Mouse (Mus musculus) erythroblast, embryonic 14.5 days (primary cell): ENCODE measurements around the gene Glcci1. TPM values are rescaled to one million over a fixed set of nuclear protein-coding genes. Genes with fewer than 3 reads are reported as not detected.
A peak's percentile ranks its signal among the peaks of the same experiment; 100 is the strongest.

Experiments used
- H3K27me3 ChIP-seq: 2 replicates; pipeline ENCODE4 v1.6.1; 2012; ENCODE audit warnings: inconsistent platforms; ENCODE audit not compliant: control insufficient read depth
- H3K36me3 ChIP-seq: 2 replicates; pipeline ENCODE4 v1.6.1; 2012; ENCODE audit warnings: mild to moderate bottlenecking, inconsistent platforms; ENCODE audit not compliant: control insufficient read depth
- H3K4me1 ChIP-seq: 2 replicates; pipeline ENCODE4 v1.6.1; 2012; ENCODE audit warnings: inconsistent platforms; ENCODE audit not compliant: control insufficient read depth
- H3K4me3 ChIP-seq: replicated peaks from 2 replicates; pipeline ENCODE3; 2012; ENCODE audit warnings: moderate library complexity, mild to moderate bottlenecking, inconsistent platforms
- H3K9me3 ChIP-seq: 2 replicates; pipeline ENCODE4 v1.6.1; 2012; ENCODE audit warnings: low read length, inconsistent platforms, mixed read lengths; ENCODE audit not compliant: control insufficient read depth
- GATA1 ChIP-seq: IDR thresholded peaks from 2 replicates; pipeline ENCODE4 v1.6.1; 2012; ENCODE audit warnings: low read length, inconsistent platforms, mixed read lengths
- TAL1 ChIP-seq: IDR thresholded peaks from 3 replicates; pipeline ENCODE4 v1.6.1; 2012; ENCODE audit warnings: low read length, inconsistent platforms, mixed read lengths
- polyA plus RNA-seq: library from polyadenylated mRNA; stranded (reverse); fragments of >175 nt; gene quantifications from 2 replicates; pipeline ENCODE4 v1.2.3, GENCODE M21; 2012

Gene Glcci1
- polyA plus RNA-seq = 0.26 and 0.29 TPM in 2 replicates

DNA sequence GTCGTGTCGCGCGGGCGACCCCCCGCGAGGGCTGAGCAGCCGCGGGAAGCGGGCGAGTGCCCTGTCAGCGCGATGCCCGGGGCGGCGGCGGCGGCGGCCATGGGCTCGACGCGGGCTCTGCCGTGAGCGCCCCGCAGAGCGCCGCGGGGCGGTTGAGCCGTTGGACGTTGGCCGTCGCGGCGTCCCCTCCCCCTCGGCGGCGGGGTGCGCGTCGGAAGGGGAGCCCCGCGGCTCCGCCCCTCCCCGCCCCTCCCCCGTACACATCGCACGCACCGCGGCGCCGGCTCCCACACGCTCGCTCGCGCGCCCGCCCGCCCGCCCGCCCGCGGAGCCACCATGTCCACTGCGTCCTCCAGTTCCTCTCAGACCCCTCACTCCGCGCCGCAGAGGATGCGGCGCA lies at the start of gene Glcci1:
Gene Glcci1, plus strand, starts transcription at position 50 of the 400 bp plus-strand sequence.
- peak within 1 kb of the TSS; percentile 93 for H3K4me3 ChIP-seq
- H3K9me3 ChIP-seq = no peaks in the 10 kb centered on the region
- peaks cover 45% of the 10 kb centered on the region for H3K4me1 ChIP-seq
- TF ChIP-seq GATA1 (no peak), TAL1 (no peak)
- peaks cover 17% of the 10 kb centered on the region for H3K36me3 ChIP-seq
- peaks cover 29% of the 10 kb centered on the region for H3K27me3 ChIP-seq

DNA sequence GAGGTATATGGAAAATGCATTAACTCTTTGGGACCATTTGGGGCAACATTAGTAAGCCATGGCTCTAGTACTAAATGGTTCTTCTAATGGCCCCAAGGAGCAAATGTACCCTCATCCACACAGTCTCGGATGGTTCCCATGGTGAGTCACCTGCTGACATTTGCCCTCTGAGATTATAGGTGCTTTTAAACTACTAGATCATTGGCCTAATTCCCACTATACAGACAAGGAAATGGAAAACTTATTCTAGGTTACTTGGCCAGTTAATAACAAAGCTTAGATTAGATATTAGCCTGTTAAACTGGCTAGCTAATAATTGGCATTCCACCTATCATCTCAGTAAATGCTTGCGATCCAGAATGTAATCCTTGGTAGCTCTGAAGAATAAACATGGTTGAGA lies 47.0 kb upstream of the Glcci1 start:
- Histone ChIP-seq H3K4me3 (no peak overlapping the region), H3K9me3 (no peaks in the 10 kb centered on the region), H3K27me3 (peaks cover 3% of the 10 kb centered on the region), H3K36me3 (no peaks in the 10 kb centered on the region), H3K4me1 (no peaks in the 10 kb centered on the region)
- no peak for TF ChIP-seq GATA1
- no peak for TF ChIP-seq TAL1

DNA sequence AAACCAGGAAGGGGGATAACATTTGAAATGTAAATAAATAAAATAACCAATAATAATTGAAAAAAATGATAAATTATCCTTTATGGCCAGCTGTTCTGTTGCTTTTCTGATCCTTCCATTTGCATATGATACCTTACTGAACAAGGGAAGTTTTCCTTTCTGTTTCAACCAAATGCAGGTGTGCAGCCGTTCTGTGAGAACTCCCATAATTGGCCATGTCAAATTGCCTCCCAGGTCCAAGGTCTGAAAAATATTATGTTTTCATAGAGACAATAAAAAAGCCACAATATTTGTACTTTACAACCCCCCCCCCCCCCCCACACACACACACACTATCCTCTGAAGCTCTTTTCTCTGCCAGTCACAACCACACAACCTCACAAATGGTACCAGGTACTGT lies 44.0 kb upstream of the Glcci1 start:
- Histone ChIP-seq H3K4me1 (no peaks in the 10 kb centered on the region), H3K4me3 (no peak overlapping the region), H3K36me3 (no peaks in the 10 kb centered on the region), H3K9me3 (no peaks in the 10 kb centered on the region), H3K27me3 (peaks cover 5% of the 10 kb centered on the region)
- TF ChIP-seq GATA1 (no peak), TAL1 (no peak)

DNA sequence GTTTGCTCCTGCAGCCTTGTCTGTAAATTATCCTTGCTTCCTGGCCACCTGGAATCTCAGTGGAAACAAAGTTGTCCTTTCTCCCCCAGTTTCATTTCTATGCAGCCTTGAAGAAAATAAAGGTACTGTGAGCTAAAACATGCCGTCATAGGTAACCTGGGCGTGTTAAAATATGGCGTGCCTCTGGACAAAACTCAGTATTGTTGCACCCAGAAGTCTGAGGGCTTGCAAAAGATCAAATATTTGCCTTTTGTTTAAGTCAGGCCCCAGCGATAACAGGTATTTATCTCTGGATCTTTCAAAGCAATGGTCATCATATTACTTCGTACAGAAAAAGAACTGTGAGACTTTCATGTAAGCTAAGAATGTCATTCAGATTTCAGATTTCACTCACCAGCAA lies 43.4 kb upstream of the Glcci1 start:
- H3K4me3 ChIP-seq = no peak overlapping the region
- H3K4me1 ChIP-seq = no peaks in the 10 kb centered on the region
- TF ChIP-seq GATA1 (no peak), TAL1 (no peak)
- no peaks in the 10 kb centered on the region for H3K9me3 ChIP-seq
- H3K27me3 ChIP-seq = peaks cover 5% of the 10 kb centered on the region
- H3K36me3 ChIP-seq = no peaks in the 10 kb centered on the region

DNA sequence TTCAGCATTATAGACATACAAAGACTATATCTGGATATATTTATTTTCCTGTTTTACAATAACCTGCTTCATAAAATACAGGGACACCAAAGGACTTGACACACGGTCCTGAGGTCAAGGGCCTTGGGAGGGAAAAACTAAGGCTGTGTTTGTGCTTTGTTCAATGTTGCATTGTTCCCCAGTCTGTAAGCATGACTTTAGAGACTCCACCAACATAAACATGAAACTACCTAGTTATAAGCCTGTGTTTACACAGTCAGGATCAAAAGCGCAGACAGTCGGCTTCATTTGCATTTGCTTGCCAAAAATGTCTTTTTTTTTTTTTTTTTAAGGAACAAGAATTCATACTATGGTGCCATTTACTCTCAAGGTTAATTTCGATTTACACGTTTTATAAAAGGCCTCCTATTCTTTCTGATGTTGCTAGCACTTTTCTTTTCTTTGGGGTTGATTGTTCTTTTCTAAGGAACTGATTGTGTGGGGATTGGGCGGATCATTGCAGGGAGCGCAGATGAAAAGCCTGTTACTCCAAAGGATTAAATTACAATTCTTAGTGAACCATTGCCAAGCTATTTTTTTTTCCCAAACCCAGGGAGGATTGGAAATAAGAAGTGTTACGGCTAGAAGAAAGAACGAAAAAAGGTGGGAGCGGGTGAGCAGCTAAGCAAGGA lies 41.6 kb upstream of the Glcci1 start:
- TF ChIP-seq TAL1 = no peak
- TF ChIP-seq GATA1 = no peak
- Histone ChIP-seq H3K4me3 (no peak overlapping the region), H3K4me1 (peaks cover 4% of the 10 kb centered on the region), H3K27me3 (peaks cover 5% of the 10 kb centered on the region), H3K9me3 (no peaks in the 10 kb centered on the region), H3K36me3 (no peaks in the 10 kb centered on the region)

DNA sequence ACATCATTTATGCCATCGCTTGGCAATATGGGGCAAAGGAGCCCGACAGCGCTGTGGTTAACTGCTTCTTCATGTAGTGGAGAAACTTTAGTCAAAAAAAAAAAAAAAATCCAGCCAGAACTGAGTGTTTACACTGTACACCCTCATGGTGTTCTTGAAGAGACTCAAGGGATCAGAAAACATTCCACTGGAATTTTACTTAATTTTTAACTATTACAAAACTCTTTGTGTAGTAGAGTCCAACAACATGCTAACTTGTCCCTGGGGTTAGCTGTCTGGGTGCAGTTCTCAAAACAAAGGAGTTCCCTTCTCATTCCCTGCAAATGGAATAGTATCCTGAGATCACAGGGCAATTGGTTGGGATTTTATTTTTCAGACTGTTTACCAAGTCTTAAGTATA lies 39.5 kb upstream of the Glcci1 start:
- Histone ChIP-seq H3K4me1 (peaks cover 25% of the 10 kb centered on the region), H3K9me3 (no peaks in the 10 kb centered on the region), H3K27me3 (peaks cover 5% of the 10 kb centered on the region), H3K4me3 (no peak overlapping the region), H3K36me3 (no peaks in the 10 kb centered on the region)
- no peak for TF ChIP-seq GATA1
- no peak for TF ChIP-seq TAL1

DNA sequence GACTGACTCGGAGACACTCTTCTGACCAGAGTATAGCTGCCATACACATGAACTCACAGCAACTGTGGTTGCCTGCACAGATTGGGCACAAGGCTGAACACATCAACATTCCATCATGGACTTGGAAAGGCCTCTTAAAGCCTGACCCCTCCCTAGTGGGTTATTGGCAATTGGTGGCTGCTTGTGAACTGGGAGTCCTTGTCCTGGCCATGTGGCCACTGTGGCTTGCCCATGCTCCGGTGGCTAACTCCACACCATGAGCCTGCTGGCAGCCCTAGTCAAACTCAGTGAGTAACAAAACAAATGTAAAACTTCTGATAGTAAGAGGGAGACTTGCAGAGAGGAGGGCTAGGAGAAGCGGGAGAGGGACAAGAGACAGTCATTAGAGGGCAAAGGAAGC lies 37.3 kb upstream of the Glcci1 start:
- no peaks in the 10 kb centered on the region for H3K9me3 ChIP-seq
- no peaks in the 10 kb centered on the region for H3K36me3 ChIP-seq
- peaks cover 2% of the 10 kb centered on the region; the same call in 1 of the 2 replicates for H3K27me3 ChIP-seq
- no peak overlapping the region for H3K4me3 ChIP-seq
- H3K4me1 ChIP-seq = peaks cover 28% of the 10 kb centered on the region
- TF ChIP-seq GATA1 (no peak), TAL1 (no peak)

DNA sequence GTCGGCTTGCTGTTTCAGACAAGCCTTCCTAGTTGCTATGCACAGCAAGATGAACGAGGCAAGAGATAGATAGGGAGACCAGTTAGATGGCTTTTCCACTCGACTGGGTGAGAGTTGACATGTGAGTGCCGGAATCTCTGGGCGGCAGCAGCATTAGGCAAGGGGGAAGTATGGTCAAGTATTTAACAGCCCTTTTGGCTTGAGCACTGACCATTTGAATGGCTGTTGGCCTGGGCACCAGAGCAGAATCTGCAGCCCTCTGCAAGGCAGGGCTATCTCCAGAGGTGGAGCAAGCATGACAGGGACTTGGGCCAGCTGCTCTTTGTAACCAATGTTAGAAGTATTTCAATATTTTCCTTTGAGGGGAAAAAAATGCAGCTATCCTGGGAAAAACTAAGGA lies 36.5 kb upstream of the Glcci1 start:
- Histone ChIP-seq H3K9me3 (no peaks in the 10 kb centered on the region), H3K36me3 (no peaks in the 10 kb centered on the region), H3K27me3 (no peaks in the 10 kb centered on the region), H3K4me1 (peaks cover 28% of the 10 kb centered on the region), H3K4me3 (no peak overlapping the region)
- TF ChIP-seq TAL1 (no peak), GATA1 (no peak)

DNA sequence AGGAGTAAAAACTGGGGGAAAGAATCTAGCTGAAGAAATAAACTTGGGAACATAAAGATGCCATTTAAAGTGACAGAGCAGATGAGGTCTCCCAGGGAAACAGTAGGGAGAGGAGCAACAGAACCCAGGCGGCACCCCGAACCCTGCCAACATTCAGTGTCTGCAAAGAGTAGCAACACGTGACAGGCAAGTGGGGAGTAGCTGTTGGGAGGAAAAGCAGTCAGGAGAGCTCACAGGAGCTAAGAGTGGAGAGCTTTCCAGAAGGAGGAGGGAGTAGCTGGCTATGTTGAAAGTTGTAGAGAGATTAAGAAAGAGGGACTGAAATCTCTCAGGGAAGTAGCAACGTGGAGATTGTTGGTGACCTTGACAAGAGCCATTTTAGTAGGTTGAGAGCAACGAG lies 35.9 kb upstream of the Glcci1 start:
- no peaks in the 10 kb centered on the region for H3K9me3 ChIP-seq
- H3K36me3 ChIP-seq = no peaks in the 10 kb centered on the region
- peaks cover 28% of the 10 kb centered on the region for H3K4me1 ChIP-seq
- H3K27me3 ChIP-seq = no peaks in the 10 kb centered on the region
- no peak overlapping the region for H3K4me3 ChIP-seq
- TF ChIP-seq TAL1 = no peak
- TF ChIP-seq GATA1 = no peak

DNA sequence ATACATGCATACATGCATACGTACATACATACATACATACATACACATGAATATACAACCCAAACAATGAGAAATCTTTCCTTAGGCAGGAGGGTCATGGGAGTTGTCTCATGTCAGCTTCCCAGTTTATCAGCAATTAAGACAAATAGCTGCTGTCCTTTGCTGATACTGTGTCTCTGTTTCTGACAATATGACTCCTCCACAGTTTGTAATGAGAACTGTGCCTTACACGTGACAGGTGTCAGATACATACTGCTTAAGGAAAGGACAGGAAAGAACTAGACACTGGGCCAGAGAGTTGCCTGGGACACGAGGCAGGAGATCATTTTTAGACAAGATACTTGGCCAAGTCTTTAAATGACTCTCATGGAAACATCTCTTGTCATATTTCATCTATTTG lies 35.1 kb upstream of the Glcci1 start:
- Histone ChIP-seq H3K4me3 (no peak overlapping the region), H3K9me3 (no peaks in the 10 kb centered on the region), H3K27me3 (no peaks in the 10 kb centered on the region), H3K36me3 (no peaks in the 10 kb centered on the region), H3K4me1 (peaks cover 30% of the 10 kb centered on the region)
- TF ChIP-seq TAL1 (no peak), GATA1 (no peak)
